Mouse (Mus musculus) gastrocnemius, adult 8-10 months (tissue): Measurements from ENCODE around the gene Rasgef1b. TPM values are rescaled to one million over a fixed set of nuclear protein-coding genes. Genes with fewer than 3 reads are reported as not detected.

ENCODE experiments used
- DNase-seq, 2 experiments: peaks; one replicate each; pipeline ENCODE4 v3.0.0; 2022; ENCODE audit warnings: low spot score in 2 of 2
- total RNA-seq, 4 experiments: library from RNA; stranded (reverse); gene quantifications; 2 replicates each; pipeline ENCODE4 v1.2.4; 2022

The Rasgef1b gene
- total RNA-seq, 4 experiments from 2014 or later: 0.24 to 0.36 (median 0.35) TPM; not detected in 1

- no peak for DNase-seq
Measured at GRCm38 (mm10) chr5:99708706-99709105, 20.2 kb downstream of the Rasgef1b start.

GRCm38 (mm10) chr5:99707261-99707660, 21.6 kb downstream of the Rasgef1b start:
- DNase-seq: no peak

- DNase-seq: no peak
Measured at GRCm38 (mm10) chr5:99701811-99702210, 27.1 kb downstream of the Rasgef1b start.

- DNase-seq: no peak
Measured at GRCm38 (mm10) chr5:99694712-99695360, 34.0 kb downstream of the Rasgef1b start.

- no peak for DNase-seq
Measured at GRCm38 (mm10) chr5:99689909-99690308, 39.0 kb downstream of the Rasgef1b start.

GRCm38 (mm10) chr5:99687894-99688293, 41.0 kb downstream of the Rasgef1b start:
- no peak for DNase-seq

- DNase-seq: no peak
Measured at GRCm38 (mm10) chr5:99684023-99684422, 44.8 kb downstream of the Rasgef1b start.

- DNase-seq: no peak
Measured at GRCm38 (mm10) chr5:99669971-99670571, 58.8 kb downstream of the Rasgef1b start.

GRCm38 (mm10) chr5:99656024-99656423, 72.8 kb downstream of the Rasgef1b start:
- no peak for DNase-seq

GRCm38 (mm10) chr5:99652931-99653330, 75.9 kb downstream of the Rasgef1b start:
- no peak for DNase-seq

GRCm38 (mm10) chr5:99641407-99641806, 87.5 kb downstream of the Rasgef1b start:
- DNase-seq: no peak

GRCm38 (mm10) chr5:99636575-99636974, 92.3 kb downstream of the Rasgef1b start:
- DNase-seq: no peak

- DNase-seq: no peak
Measured at GRCm38 (mm10) chr5:99634010-99634541, 94.8 kb downstream of the Rasgef1b start.

GRCm38 (mm10) chr5:99633548-99633947, 95.3 kb downstream of the Rasgef1b start:
- DNase-seq: no peak

- DNase-seq: no peak
Measured at GRCm38 (mm10) chr5:99632649-99633310, 96.1 kb downstream of the Rasgef1b start.

GRCm38 (mm10) chr5:99630087-99630486, 98.8 kb downstream of the Rasgef1b start:
- no peak for DNase-seq

- no peak for DNase-seq
Measured at GRCm38 (mm10) chr5:99625603-99626002, 103.3 kb downstream of the Rasgef1b start.

GRCm38 (mm10) chr5:99620771-99621170, 108.1 kb downstream of the Rasgef1b start:
- no peak for DNase-seq

- DNase-seq: no peak
Measured at GRCm38 (mm10) chr5:99617271-99617800, 111.5 kb downstream of the Rasgef1b start.

GRCm38 (mm10) chr5:99613321-99614118, 115.3 kb downstream of the Rasgef1b start:
- no peak for DNase-seq

GRCm38 (mm10) chr5:99607602-99608001, 121.3 kb downstream of the Rasgef1b start:
- no peak for DNase-seq
